In genomic region chr5:65199346-65200128, GRCm38 (mm10) we compare ENCODE assay signal across 8 mouse cellular contexts. TPM values are rescaled to one million over a fixed set of nuclear protein-coding genes. Genes with fewer than 3 reads are reported as not detected.
DNase-seq lines count a peak whose midpoint lies in the region; ATAC-seq lines count a peak whose summit lies in the region.

Wdr19 (plus strand) TSS chr5:65199696.

- ATAC-seq in CD4-positive, CD25-positive, alpha-beta regulatory T cell, adult 4 months: peak; percentile 100
- peak; percentile 100 for ATAC-seq in heart, embryonic 14.5 days (ENCODE audit: insufficient number of reproducible peaks, insufficient read depth, low FRiP score, low read depth)
- peak; percentile 100 for ATAC-seq in liver, embryonic 13.5 days (ENCODE audit: low read depth)
- ATAC-seq in stomach, embryonic 16.5 days (ENCODE audit: insufficient read depth, low FRiP score): peak; percentile 100

- WGBS in heart, embryonic 14.5 days: 0% methylated on average over 37 of the region's 37 CpGs
- under 1% methylated on average over 37 of the region's 37 CpGs for WGBS in liver, embryonic 13.5 days (ENCODE audit: insufficient replicate concordance)
- WGBS in stomach, embryonic 16.5 days: under 1% methylated on average over 37 of the region's 37 CpGs

- peaks cover 3 to 14% of the 10 kb centered on the region in 2 experiments; a peak in 3 of 4 replicates for H3K4me1 ChIP-seq in heart, embryonic 14.5 days (ENCODE audit: control insufficient read depth in 2 of 2, insufficient read depth in 2 of 2, low read length in 2 of 2)
- peaks cover 16% of the 10 kb centered on the region for H3K4me1 ChIP-seq in liver, embryonic 13.5 days (replicated peaks)
- H3K4me1 ChIP-seq in stomach, embryonic 16.5 days (ENCODE audit: control insufficient read depth, insufficient read depth, low read length): peaks cover 6% of the 10 kb centered on the region

- 0 out of 2 replicates have a peak, but pooled peaks cover 12% of the 10 kb centered on the region for H3K36me3 ChIP-seq in heart, embryonic 14.5 days (ENCODE audit: control insufficient read depth, insufficient read depth, low read length)
- no peaks in the 10 kb centered on the region for H3K36me3 ChIP-seq in liver, embryonic 13.5 days
- H3K36me3 ChIP-seq in stomach, embryonic 16.5 days (ENCODE audit: control insufficient read depth, insufficient read depth, low read length): no peaks in the 10 kb centered on the region

- H3K27me3 ChIP-seq in heart, embryonic 14.5 days (ENCODE audit: control insufficient read depth, insufficient read depth, low read length): no peaks in the 10 kb centered on the region
- no peaks in the 10 kb centered on the region for H3K27me3 ChIP-seq in liver, embryonic 13.5 days
- H3K27me3 ChIP-seq in stomach, embryonic 16.5 days (ENCODE audit: control insufficient read depth, insufficient read depth, low read length): no peaks in the 10 kb centered on the region

- H3K27ac ChIP-seq in heart, embryonic 14.5 days (replicated peaks in 1 of 2; ENCODE audit: control insufficient read depth in 1 of 2, insufficient read depth in 1 of 2, low read depth in 2 of 2, low read length in 2 of 2): peak within 1 kb of the TSS; percentile 84 to 92
- no peak within 1 kb of the TSS; the same call in 1 of the 2 replicates for H3K27ac ChIP-seq in liver, embryonic 13.5 days
- peak within 1 kb of the TSS; percentile 66 for H3K27ac ChIP-seq in stomach, embryonic 16.5 days (ENCODE audit: low read length)

- H3K4me3 ChIP-seq in heart, embryonic 14.5 days (ENCODE audit: control insufficient read depth in 1 of 2, insufficient read depth in 1 of 2, low read depth in 1 of 2, low read length in 2 of 2): peak within 1 kb of the TSS; percentile 62 to 68
- H3K4me3 ChIP-seq in liver, embryonic 13.5 days (replicated peaks): peak within 1 kb of the TSS; percentile 70
- H3K4me3 ChIP-seq in stomach, embryonic 16.5 days (replicated peaks; ENCODE audit: low read length): peak within 1 kb of the TSS; percentile 80

- no peaks in the 10 kb centered on the region for H3K9me3 ChIP-seq in heart, embryonic 14.5 days (ENCODE audit: control insufficient read depth, low read length)
- H3K9me3 ChIP-seq in liver, embryonic 13.5 days (replicated peaks): no peaks in the 10 kb centered on the region
- H3K9me3 ChIP-seq in stomach, embryonic 16.5 days (replicated peaks; ENCODE audit: control insufficient read depth, low read length): no peaks in the 10 kb centered on the region

- H3K9ac ChIP-seq in heart, embryonic 14.5 days (ENCODE audit: low read length): peak within 1 kb of the TSS; percentile 74
- peak within 1 kb of the TSS; percentile 67 for H3K9ac ChIP-seq in liver, embryonic 13.5 days
- peak within 1 kb of the TSS; percentile 79 for H3K9ac ChIP-seq in stomach, embryonic 16.5 days (ENCODE audit: low read length)

- peak; percentile 90 for DNase-seq in c-Kit-negative CD71-positive TER-119-positive erythroid progenitor cells, embryonic 14.5 days (ENCODE audit: low read depth, low spot score)
- peak; percentile 99 for DNase-seq in fibroblast of lung, adult 2 months (ENCODE audit: low read depth)
- peak; percentile 99 for DNase-seq in kidney, postnatal 14 days
- peak; percentile 98 for DNase-seq in liver, embryonic 13.5 days
- peak; percentile 95 for DNase-seq in neural tube, embryonic 10.5 days (ENCODE audit: extremely low spot score, low spot score)

- peak within 1 kb of the TSS; percentile 77 for H3K4me2 ChIP-seq in heart, embryonic 14.5 days (ENCODE audit: low read length)
- H3K4me2 ChIP-seq in liver, embryonic 13.5 days: peak within 1 kb of the TSS; percentile 87
- peak within 1 kb of the TSS; percentile 84 for H3K4me2 ChIP-seq in stomach, embryonic 16.5 days (ENCODE audit: low read depth, low read length)

RNA-seq across cellular contexts. Expression of gene Wdr19, which starts in this region (rescaled TPM):
- polyA plus RNA-seq in CD4-positive, CD25-positive, alpha-beta regulatory T cell, adult 4 months (2017; shearing (Covaris generic)): 1 to 10 TPM; 2.7 to 4.9 TPM
- polyA plus RNA-seq in heart, embryonic 14.5 days (2014; fragmentation: Nextera tagmentation; extraction: Ambion mirVana): 8.2 and 9.9 TPM in 2 replicates
- polyA plus RNA-seq in liver, embryonic 13.5 days (2015; fragmentation: Nextera tagmentation; extraction: Ambion mirVana): 0.61 and 1.2 TPM in 2 replicates
- 6.3 and 7.4 TPM in 2 replicates for polyA plus RNA-seq in stomach, embryonic 16.5 days (2015; fragmentation: Nextera tagmentation; extraction: Ambion mirVana)
